Mouse (Mus musculus) cortical plate, adult 2 months (tissue): ENCODE results near the gene Tmem205. TPM values are rescaled to one million over a fixed set of nuclear protein-coding genes. Genes with fewer than 3 reads are reported as not detected.

Source experiments
- H3K27ac ChIP-seq: fragments of 200-500 bp; 2 replicates; pipeline ENCODE4 v1.5.1; 2012; ENCODE audit warnings: low read length, control low read depth, inconsistent platforms; ENCODE audit not compliant: insufficient read depth
- H3K4me1 ChIP-seq: fragments of 200-500 bp; 2 replicates; pipeline ENCODE4 v1.6.1; 2011; ENCODE audit warnings: low read length; ENCODE audit not compliant: control insufficient read depth, insufficient read depth
- H3K4me3 ChIP-seq: fragments of 200-500 bp; 2 replicates; pipeline ENCODE4 v1.5.1; 2011; ENCODE audit warnings: mild to moderate bottlenecking, low read length, control low read depth; ENCODE audit not compliant: insufficient read depth
- CTCF ChIP-seq: fragments of 200-500 bp; IDR thresholded peaks from 2 replicates; pipeline ENCODE4 v1.5.1; 2011; ENCODE audit warnings: mild to moderate bottlenecking, control low read depth, low read length; ENCODE audit not compliant: insufficient read depth; ENCODE audit errors: extremely low read depth
- POLR2A ChIP-seq: fragments of 200-500 bp; IDR thresholded peaks from 2 replicates; pipeline ENCODE4 v1.6.1; 2011; ENCODE audit warnings: mild to moderate bottlenecking, low read length, control low read depth; ENCODE audit not compliant: insufficient read depth; ENCODE audit errors: extremely low read depth
- polyA plus RNA-seq: library from polyadenylated mRNA; depleted of rRNA; stranded (reverse); fragments of >200 nt; gene quantifications from 2 replicates; pipeline ENCODE4 v1.2.3, GENCODE M21; 2012

Tmem205 gene
- polyA plus RNA-seq, 1 experiment, result 57.7 TPM

DNA sequence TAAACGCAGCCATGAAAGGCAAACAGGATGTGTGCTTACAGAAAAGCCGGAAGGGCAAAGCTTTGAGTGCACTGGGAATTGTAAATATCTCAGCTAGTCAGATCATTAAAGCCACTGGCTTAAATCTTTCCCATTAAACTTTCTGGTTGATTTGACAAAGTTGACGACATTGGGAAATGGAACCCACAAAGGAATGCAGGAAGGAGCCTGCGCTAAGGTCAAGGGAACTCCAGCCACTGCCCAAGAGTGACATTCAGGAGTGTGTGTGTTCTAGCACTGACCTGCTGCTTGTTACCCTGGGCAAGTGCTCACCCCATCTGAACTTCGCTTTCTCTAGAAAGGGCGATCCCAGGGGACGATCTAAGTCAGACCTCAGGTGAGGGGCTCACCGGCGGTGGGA lies 32.8 kb upstream of the Tmem205 start:
- no peak overlapping the region for H3K27ac ChIP-seq
- TF ChIP-seq POLR2A (no peak), CTCF (no peak)
- H3K4me3 ChIP-seq, result no peak overlapping the region
- H3K4me1 ChIP-seq, result no peaks in the 10 kb centered on the region

DNA sequence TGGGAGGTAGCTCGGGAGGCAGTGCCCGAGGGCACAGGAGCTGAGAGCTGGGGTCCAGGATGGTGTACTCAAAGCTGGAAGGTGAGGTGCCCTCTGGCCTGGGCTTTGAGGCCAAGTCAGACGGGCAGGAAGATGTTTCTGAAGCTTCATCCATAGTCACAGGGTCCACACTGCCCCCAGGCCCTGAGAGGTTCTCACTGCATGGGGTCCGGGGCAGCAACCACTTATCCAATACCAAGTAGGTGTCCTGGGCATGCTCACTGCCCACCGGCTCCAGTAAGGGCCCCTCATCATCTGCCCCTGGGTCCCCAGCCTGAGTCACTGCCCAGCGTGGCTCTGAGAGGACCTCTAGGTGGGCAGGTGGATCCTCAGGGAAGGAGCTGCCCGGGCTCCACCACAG lies 31.9 kb upstream of the Tmem205 start:
- no peak overlapping the region for H3K27ac ChIP-seq
- no peaks in the 10 kb centered on the region for H3K4me1 ChIP-seq
- no peak overlapping the region for H3K4me3 ChIP-seq
- TF ChIP-seq POLR2A (no peak), CTCF (no peak)

DNA sequence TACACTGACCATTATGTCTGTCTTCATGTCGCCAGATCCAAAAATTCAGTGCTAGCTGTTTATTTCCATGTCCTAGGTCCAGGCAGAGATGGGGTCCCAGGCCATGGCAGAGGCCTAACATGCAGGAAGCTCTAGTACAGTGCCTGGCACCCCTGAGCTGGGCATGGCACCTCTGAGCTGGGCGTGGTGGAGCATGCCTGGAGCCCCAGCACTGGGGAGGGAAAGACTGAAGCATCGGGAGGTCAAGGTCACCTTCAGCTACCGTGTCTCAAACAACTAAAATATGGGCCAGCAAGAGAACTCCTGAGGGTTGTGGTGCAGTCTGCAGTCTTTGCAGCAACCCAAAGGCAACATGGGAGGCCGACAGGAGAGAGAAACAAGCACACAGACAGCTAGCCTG lies 31.0 kb upstream of the Tmem205 start:
- Histone ChIP-seq H3K4me1 (peaks cover 2% of the 10 kb centered on the region; the same call in 1 of the 2 replicates), H3K4me3 (no peak overlapping the region), H3K27ac (no peak overlapping the region)
- TF ChIP-seq POLR2A, result no peak
- TF ChIP-seq CTCF, result no peak

DNA sequence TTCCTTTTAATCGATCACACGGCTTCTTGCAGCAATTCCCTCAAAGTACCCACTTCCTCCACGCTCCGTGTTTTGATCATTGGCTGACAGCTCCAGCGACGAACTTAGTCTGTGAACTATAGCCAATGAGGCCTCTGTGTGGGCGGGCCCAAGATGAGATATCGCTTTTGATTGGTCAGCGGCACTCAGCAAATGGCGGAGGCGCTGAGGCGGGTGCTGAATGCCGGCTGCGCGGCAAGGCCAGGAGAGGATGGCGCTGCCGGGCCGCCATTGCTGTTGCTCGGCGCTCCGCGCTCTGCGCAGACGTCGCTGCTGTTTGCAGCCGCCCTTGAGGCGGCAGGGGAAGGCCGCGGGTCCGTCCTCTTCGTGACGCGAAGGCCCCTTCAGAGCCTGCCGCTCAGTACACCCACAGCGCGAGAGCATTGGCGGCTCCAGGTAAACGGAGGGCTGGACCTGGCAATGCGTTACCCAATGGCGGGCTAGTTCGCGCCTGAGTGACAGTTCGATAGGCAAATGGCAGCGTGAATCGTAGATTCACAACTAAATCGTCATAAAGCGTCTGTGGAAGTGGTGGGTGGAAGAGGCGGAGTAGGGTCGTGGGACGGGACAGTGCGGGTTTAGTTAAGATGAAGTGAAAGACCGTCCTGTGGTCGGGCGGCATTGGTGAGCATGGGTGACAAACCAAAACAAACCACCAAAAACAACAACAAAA lies 28.4 kb upstream of the Tmem205 start, which contains the start of gene Swsap1:
TSS of gene Swsap1 (plus strand) at position 186 of the 712 bp plus-strand sequence.
- TF ChIP-seq POLR2A (peak; percentile 70), CTCF (no peak)

DNA sequence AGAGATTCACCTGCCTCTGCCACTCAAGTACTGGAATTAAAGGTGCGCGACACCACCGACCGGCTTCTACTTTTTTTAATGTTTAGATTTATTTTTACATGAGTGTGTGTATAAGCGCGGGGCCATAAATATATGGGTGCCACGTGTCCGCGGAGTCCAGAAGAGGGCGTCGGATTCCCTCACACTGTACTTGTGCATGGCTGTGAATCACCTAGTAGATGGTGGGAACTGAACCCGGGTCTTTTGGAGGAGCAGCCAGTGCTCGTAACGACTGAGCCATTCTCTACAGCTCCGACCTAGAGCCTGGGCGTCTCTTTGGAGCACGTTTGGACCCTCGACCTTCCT lies 27.8 kb upstream of the Tmem205 start:
- TF ChIP-seq POLR2A (no peak), CTCF (0 out of 2 replicates have a peak, but pooled peaks have one; percentile 5)
- H3K4me3 ChIP-seq, result peak overlapping the region; percentile 36
- H3K27ac ChIP-seq, result peak overlapping the region; percentile 3; the same call in 1 of the 2 replicates
- peaks cover 5% of the 10 kb centered on the region; the same call in 1 of the 2 replicates for H3K4me1 ChIP-seq

More for the DNA sequence above, 28.4 kb upstream of the Tmem205 start, which contains the start of gene Swsap1:
- Histone ChIP-seq H3K4me1 (peaks cover 5% of the 10 kb centered on the region; the same call in 1 of the 2 replicates), H3K4me3 (peak within 1 kb of the TSS; percentile 36), H3K27ac (peak within 1 kb of the TSS; percentile 91)

DNA sequence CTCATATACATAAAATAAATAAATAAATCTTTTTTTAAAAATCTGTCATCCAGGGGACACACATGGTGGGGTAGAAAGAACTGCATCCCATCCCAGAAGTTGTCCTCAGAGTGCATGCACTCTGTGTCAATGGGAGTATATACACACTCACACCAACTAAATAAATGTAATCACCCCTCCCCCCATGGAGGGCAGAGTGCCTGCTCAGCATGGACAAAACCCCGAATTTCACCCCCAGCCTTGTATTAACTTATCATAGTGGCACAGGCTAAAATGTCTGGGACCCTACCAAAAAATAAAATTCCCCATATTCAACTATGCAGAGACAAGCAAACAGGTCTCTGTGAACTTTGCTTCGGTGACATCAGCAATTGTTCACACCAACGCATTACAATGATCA lies 27.3 kb upstream of the Tmem205 start:
- Histone ChIP-seq H3K4me3 (no peak overlapping the region), H3K27ac (no peak overlapping the region), H3K4me1 (peaks cover 5% of the 10 kb centered on the region; the same call in 1 of the 2 replicates)
- TF ChIP-seq POLR2A, result no peak
- no peak for TF ChIP-seq CTCF

DNA sequence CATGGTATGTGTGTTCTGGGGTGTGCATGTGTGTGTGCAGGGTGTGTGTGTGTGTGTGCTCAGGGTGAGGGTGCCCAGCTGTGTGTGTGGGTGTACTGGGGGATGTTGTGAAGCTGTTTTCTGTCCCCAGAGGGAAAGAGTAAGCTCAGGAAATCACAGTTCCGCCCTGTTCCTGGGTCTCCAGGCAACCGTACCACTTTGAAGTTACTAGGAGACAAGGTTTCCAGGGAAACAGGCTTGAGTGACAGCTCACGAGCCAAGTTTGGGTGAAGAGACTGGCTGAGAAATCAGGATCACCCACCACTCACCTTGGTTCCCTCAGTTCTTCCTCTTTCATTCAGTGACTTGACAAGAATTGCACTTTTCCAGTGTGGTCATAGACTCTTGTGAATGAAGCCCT lies 26.2 kb upstream of the Tmem205 start:
- TF ChIP-seq CTCF (no peak), POLR2A (no peak)

DNA sequence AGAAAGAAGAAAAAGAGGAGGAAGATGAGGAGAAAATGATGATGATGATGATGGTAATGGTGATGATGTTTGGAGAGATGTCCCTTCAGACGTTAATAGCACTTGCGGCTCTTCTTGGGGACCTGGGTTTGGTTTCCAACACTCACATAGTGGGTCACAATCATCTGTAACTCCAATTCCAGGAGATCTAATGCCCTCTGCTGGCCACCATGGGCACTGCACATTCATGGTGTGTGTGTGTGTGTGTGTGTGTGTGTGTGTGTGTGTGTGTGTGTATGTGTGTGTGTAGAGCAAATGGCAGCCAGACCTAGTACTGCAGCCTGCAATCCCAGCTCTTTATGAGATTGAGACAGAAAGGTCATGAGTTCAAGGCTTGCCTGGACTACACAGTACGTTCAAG lies 24.6 kb upstream of the Tmem205 start:
- Histone ChIP-seq H3K4me3 (no peak overlapping the region), H3K27ac (no peak overlapping the region), H3K4me1 (peaks cover 7% of the 10 kb centered on the region)
- no peak for TF ChIP-seq POLR2A
- 0 out of 2 replicates have a peak, but pooled peaks have one; percentile 19 for TF ChIP-seq CTCF

More for the DNA sequence above, 26.2 kb upstream of the Tmem205 start:
- H3K27ac ChIP-seq, result no peak overlapping the region
- no peak overlapping the region for H3K4me3 ChIP-seq
- H3K4me1 ChIP-seq, result peaks cover 6% of the 10 kb centered on the region; the same call in 1 of the 2 replicates

DNA sequence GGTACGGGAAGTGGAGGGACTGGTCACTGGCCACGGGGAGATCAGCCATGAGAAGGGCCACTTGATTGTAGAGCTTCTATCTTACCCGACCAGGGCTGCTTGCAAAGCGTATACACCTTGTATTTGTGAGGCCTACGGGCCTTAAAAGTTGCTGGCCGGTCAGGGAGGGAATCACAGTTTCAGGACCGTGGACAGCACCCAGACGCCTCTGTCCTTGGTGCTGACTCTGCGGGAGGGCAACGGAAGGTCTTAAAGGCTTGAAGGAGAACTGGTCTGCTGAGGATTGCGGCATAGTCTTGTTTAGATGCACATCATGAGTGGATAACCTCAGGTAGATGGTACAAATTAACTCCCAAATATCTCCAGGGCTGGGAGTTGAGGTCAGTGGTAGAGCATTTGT lies 23.0 kb upstream of the Tmem205 start:
- H3K4me3 ChIP-seq, result no peak overlapping the region
- TF ChIP-seq POLR2A (no peak), CTCF (no peak)
- H3K27ac ChIP-seq, result no peak overlapping the region
- H3K4me1 ChIP-seq, result peaks cover 7% of the 10 kb centered on the region

DNA sequence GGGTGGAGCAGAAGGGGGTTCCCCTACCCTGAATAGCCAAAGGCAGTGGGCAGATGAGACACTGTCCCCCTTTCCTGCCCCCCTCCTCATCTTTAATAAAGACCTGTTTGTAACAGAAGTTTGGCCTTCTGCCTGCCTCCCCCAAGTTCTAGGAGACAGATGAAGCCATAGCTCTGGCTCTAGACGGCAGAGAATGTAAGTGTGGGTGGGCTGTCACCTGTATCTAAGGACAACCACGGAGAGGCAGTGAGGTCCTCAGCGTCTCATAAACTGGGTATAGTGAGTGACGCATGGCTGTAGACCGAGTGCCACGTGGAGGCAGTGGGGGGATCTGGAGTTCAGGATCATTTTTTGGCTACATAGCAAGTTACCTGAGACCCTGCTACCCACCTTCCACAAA lies 21.4 kb upstream of the Tmem205 start:
- TF ChIP-seq POLR2A (peak; percentile 48; the same call in 1 of the 2 replicates), CTCF (no peak)
- H3K4me1 ChIP-seq, result peaks cover 5% of the 10 kb centered on the region
- 0 out of 2 replicates have a peak overlapping the region, but pooled peaks have one; percentile 4 for H3K27ac ChIP-seq
- no peak overlapping the region for H3K4me3 ChIP-seq
